Mouse (Mus musculus): ENCODE measurements around the gene Zdhhc1.

Zdhhc1 gene

DNA sequence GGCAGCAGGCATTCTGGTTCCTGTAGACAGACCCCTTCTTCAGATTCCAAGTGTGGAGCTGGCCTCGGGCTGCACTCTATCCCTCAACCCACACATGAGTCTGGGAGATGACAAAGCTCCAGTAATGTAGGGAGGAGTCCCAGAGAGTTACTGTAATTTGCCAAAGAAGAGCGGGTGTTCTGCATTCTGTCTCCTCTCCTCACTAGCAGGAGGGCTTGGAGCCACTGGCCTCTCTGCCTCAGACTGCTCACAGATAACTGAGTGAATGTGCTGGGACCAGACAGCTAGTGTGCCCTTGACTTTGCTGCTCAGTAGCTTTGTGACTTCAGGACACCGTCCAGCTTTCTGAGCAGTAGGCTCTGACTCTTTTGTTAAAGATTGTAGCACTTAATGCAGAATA is 18.9 kb downstream of the Zdhhc1 start:
- ATAC-seq (ENCODE audit: low TSS enrichment), result no peak

DNA sequence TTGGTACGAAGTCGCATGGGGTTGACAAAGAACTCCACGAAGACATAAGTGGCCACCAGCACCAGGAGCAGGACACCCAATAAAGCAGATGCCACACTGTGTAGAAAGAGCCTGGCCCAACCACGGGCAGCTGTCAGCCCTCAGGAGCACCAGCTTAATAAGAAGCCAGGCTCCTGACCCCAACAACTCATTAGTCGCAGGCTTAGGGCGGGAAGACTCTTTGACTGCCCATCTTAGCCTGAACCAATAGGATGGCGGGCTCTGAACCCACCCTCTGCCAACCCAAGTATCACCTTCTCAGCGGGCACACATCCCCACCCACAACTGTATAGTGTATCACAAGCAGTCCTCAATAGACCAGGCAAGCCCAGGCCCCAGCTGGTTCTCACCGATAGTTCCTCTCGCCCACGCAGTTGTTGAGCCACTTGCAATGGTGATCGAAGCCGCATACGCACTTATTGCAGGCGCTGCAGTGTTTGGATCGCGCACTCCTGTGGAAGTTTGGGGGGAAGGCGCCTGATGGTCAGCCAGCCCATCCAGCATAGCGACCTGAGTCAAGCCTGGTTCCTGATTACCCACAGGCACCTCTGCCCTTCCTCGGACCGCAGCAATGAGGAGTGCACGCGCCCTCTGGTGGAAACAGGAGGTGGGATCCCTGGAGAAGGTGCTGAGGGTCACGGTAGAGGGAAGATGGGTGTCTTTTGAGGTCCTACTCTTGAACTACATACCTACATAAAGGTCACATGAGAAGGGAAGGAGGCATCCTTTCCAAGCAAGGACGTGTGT is 19.9 kb downstream of the Zdhhc1 start:
- ATAC-seq (ENCODE audit: low TSS enrichment), result no peak

DNA sequence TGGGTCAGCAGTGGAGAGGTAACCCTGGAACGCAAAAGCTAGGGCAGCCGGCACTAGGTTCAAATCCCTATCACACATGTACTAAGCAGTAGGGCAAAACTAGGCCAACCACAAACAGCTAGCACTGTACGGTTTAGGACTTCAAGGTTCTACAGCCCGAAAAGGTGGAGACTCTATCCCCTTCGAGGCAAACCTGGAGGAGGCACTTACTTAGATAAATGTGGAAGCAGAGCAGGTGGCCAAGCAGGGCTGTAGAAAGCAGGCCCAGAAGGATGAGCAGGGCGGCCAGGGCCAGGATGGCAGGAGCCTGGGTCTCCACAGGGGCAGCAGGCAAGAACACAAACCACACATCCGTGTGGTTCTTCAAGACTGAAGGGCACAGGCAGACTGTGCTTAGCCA is 20.5 kb downstream of the Zdhhc1 start:
- no peak for ATAC-seq (ENCODE audit: low TSS enrichment)

DNA sequence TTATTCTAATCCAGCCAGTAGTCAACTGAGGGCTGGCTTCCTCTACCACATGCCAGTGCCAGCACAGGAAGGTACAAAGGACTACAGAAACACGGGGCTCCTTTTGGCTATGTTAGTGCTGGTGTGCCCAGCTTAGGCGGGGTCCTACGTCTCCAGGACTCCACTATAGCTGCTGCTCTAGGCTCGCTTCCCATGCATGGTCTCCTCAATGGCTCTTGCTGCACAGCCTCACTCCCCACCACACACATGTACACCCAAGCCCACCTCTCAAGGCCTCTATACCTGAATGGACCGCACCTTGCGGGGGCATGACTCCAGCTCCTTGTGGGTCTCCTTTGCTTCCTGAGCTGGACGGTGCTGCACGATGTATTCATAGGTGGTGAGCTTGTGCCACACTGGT is 21.0 kb downstream of the Zdhhc1 start:
- ATAC-seq (ENCODE audit: low TSS enrichment), result no peak

DNA sequence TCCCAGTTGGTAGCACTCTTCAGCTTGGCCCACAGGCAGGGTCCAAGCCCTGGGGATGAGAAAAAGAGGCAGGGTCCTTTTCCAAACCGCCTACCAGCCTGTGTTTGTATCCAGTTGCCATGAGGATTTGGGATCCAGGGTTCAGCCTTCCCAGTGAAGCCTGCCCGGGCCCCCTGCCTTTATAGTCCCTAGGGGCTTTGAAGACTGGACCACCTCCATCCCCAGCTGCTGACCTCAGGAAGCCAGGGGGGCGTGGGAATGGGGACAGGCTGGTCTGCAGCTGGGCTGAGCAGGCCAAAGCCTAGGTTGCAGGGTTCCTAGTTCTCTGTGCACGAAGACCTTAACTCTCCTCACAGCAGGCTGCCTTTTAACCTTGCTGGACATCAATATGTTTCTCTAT is 21.4 kb downstream of the Zdhhc1 start:
- no peak for ATAC-seq (ENCODE audit: low TSS enrichment)

DNA sequence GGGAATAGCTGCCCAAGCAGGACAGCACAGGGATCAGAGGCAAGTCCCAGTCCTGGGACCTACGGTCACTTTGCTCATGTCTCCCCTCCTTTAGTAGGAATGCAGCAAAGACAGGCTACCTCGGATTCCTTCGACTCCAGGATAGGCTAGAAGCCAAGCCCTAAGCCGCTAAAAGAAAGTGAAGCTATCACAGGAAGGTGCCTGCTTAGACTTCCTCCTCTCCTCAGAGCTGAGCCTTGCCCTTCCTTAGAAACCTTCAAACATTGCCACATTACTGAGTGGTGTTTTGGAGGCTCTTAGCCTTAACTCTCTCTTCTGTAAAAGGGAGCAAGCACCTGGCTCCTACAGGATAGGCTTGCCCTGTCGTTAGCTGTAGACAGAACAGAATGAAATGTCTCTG is 22.0 kb downstream of the Zdhhc1 start:
- no peak for ATAC-seq (ENCODE audit: low TSS enrichment)

DNA sequence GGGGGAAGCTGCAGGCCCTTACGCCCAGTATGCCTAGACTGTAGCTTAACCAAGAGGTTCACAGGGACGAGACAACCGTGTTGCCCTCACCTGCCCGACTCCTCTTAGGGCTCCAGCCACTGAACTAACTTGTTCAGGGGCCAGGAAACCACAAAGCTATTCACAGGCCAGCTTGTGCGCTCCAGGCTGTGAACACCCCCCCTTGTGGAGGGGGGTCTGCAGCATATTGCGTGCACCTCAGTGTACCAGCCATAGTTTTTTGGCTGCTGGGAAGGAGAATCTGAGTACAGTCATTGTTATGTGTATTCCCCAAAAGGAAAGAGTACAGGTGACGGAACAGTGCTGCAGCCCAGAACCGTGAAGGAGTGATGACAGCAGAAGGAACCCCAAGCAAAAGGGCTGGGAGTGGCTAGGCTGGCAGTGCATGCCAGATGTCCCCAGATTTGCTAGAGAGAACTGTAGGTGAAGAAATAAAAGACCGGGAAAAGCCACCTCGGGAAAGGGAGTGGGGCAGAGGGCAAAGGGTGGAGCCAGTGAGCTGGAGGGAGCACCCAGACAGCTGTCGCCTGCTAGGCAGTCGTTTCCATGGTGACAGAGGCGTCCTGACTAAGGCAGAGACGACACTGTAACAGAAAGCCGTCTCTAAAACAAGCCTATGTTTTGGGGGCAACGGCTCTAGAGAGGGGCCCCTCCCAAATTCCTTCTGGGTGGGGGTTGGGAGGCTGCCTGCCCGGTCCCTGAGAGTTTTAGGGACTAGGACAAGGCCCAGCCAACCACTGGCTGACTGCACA is 22.7 kb downstream of the Zdhhc1 start:
- 0 out of 2 replicates have a peak, but pooled peaks have one; percentile 26 for ATAC-seq (ENCODE audit: low TSS enrichment)

DNA sequence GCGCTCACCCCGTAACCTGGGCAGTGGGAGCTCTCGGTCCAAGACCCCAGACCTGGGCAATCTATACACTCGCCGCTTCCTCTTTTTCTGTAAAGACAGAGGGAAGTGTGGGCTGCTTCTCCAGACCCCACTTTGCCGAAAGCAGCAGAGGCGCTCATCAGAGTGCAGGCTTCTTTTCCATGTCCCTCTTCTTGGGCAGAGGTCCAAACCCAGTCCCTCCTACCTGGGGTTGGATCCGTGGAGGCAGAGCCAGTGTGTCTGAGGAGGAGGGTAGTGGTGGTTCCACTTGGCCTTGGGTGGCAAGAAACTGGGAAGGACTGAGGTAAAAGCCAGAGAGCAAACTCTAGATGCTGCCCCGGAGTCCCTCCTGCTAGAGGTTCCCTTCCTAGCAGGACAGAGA is 23.7 kb downstream of the Zdhhc1 start:
- no peak for ATAC-seq (ENCODE audit: low TSS enrichment)

DNA sequence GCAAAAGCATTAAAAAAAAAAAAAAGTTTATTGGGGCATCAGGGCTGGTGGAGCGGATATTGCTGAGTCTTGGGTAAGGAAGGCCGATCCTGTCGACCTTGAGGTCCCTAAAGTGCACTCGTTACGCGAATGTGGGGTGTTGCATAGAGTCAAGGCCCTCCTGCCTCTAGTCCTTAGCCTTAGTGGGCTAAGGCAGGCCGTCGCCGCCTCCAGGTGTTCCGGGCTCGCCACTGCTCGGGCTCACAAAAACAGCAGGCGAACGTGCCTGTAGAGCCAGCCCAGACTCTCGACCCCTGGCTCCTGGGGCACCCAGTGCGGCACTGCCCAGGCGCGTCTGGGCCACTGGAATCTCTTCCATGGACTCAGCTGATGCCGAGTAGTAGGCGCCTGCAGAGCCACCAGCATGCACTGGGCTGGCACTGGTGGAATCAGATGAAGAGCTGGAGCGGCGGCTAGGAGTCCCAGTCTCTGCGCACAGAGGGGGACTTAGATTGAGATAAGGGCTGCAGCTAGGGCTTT is 24.2 kb downstream of the Zdhhc1 start:
- no peak for ATAC-seq (ENCODE audit: low TSS enrichment)

DNA sequence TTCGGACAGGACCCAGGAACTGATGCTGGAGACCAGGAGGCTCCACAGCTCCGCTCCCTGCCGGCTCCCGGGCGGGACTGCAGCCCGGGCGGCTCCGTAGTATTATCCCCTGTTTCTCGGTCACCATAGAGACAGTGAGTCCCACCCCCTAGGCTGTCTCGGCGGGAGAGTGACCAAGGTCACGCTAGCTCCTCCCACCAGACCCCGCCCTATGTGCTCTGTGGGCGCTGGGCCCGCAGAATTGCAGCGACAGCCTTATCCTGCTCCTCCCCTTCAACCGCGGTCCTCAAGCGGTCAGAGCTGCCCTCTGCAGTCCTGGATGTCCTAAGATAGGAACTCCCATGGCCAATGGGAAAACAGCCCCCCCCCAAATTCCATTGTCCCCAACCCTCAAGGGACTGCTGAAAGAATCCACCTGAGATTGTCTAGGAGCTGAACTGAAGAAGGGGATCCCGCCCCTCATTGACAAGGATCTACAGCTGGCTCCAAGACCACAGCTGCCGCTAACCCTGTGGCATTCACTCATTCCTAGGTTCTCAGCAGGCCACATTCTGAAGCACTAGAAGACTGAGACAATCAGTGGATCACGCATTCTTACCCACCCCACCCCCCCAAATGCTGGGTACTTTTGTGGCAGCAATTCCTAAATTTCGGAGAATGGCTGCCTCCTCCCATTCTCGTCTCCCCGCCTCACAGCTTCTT is 25.2 kb downstream of the Zdhhc1 start, which contains the start of gene Tppp3:
Gene Tppp3 (minus strand): TSS at position 213 of the 702 bp plus-strand sequence.
- ATAC-seq (ENCODE audit: low TSS enrichment), result peak; percentile 66

DNA sequence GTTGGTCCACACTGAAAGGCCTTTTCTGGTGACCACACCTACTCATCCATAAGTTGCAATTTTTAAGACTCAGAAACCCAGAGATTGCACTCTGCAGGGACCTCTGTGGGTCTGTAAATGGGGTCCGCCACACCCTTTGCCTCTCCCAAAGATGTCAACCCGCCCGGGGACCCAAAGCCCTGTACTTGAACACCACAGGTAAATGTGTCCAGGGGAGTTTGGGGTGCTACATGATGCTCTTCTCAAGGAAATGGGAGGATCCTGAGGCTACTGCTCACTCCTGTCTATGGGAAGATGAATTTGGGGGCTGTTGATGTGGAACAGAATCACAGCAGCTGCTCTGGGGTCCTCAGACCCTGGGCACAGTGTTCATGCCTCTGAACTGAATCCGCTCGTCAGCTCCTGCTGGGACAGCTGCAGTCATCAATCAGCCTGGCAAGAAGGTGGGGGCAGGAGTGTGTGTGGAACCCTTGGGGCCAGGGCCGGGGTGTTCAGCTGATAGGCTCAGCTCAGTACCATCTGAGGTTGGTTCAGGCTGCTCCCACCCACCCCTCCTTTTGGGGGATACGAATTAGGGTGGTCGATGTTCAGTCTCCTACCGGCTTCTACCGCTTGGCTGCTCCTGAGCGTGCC is 25.9 kb downstream of the Zdhhc1 start:
- no peak for ATAC-seq (ENCODE audit: low TSS enrichment)

DNA sequence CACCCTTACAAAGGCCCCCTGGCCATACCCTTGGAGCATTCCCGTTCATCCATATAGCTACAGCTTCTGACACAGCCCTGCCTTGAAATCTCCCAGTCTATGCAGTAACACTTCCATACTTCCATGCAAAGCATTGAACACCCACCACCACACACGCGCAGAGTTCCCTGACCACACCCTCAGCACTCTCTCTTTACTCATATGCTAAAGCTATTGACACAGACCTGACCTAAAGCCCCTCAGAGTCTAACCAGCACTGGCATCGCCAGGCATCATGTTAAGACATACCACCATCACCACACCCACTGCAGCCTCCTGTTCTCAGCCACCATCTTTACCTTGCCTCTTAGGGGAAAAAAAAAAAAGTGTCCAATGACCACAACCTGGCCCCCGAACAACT is 26.4 kb downstream of the Zdhhc1 start:
- no peak for ATAC-seq (ENCODE audit: low TSS enrichment)

DNA sequence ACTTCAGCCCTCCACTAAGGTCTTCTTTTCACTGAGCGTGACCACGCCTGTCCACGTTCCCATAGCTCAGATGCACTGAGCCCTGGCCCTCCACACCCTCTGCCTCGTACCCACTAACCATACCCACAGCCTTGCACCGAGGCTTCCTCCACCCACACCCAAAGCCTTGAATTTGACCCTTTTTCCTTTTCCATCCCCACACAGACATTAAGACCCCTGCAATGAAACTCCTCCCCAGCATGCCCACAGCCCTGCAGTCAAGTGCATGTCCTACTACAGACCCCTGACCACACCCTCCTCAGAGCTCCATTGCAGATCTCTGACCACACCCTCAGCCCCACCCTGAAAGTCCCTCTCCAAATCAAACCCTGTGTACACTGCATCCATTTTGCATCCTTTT is 26.9 kb downstream of the Zdhhc1 start:
- no peak for ATAC-seq (ENCODE audit: low TSS enrichment)

DNA sequence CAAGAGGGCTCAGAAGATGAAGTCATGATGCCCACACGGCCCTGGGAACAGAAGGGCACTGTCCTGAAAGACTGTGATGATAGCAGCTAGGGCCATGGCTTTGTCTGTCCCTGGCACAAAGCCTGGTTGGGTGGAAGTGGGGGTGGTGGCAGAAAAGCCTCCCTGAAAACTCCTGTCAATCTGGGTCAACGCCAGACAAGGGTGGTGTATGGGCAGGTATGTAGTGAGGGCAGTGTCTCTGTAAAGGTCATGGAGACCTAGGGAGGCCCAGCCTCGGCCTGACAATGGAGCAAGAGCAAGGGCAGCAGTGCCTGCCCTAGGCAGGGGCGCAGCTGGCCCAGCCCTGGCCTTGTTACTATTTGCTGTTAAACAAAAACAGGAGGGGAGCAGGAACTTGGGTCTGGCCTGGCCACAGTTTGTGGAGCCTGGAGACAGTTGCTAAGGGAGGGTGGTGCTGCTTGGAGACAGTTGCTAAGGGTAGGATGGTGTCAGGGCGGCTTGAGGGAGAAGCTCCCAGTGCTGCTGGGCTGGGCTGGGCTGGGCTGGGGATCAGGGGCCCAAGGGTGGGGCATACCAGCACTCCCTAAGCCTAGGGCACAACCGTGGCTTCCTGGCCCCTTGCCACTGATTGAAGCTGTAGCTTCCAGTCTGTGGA is 27.5 kb downstream of the Zdhhc1 start:
- ATAC-seq (ENCODE audit: low TSS enrichment), result peak; percentile 39

DNA sequence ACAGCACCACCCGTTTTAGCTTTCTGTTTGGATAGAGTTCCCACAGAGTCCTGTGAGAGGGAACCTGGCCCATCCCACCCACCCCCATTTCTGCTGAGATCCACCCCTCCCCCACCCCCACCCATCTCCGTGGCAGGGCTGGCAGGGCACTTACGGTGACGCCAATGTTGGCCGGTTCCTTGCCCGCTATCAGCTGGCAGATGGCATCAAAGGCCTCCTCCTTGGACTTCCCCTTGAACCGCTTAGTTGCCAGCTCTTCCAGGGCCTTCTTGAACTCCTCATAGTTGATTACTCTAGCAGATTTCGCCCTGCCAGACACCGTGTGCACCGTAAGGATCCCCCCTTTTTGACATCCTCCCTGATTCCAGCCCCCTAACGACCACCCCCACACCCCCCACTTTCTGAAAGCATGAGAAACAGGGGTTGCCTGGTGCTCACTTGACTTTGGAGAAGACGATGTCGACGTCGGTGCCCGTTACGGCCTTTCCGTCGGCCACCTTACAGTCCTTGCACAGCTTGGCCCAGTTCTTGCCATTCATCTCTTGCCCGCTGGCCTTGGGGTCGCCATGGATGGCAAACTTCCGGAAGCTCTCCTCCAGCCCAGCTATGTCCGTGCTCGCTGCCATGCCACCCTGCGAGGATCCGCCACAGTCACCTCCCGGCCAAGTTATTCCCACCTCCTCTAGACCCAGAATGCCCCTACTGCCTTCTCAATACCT is 28.5 kb downstream of the Zdhhc1 start:
- ATAC-seq (ENCODE audit: low TSS enrichment), result no peak

DNA sequence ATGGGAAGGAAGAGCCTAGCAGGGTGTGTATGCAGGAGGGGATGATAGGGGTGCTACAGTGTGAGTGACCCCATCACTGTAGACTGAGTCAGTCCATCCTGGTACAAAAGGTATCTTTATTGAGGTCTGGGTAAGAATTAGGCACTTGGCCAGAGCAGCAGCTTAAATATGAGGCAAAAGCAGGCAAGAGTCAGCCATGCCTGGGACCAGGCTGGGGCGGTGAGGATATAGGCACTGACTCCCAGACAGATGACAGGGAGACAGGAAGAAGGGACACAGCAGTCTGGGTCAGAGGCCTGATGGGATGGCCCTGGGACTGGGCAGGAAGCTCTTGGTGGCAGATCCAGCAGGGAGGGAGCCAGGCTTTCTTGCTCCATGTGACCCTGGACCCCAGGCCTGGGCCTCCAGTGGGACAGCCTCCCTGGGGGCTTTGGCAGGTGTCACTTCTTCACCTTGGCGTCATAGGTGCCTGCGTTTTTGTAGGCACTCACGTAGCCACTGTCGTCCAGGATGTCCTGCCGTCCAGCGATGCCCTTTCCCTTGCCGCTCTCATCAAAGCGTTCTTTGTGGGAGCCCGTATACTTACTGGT is 29.2 kb downstream of the Zdhhc1 start:
- ATAC-seq (ENCODE audit: low TSS enrichment), result no peak

DNA sequence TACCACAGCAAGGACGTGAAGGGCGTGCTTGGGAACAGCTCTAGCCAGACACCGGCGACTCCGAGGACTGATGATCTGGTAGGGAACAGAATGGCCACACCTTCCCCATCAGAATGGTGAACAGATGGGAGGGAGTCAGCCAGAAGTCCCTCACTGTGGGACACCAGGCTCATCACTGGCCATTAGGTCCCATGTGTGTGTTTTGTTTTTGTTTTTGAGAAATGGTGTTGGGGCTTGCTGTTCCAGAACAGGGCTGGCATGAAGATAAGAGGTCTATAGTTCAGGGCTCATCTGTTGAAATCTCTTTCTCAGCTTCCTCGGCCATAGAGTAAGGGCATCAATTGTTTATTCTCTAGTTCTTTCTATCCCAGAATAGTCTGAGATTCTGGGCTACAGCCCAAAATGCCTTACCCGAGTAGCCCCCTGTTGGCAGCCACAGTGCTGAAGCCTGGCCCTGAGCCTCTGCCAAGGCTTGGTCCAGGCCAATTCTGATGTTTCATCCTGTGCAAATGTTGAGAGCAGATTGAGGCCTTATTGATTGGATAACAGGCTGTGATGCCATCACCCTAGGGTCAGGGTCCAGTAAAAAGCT is 29.9 kb downstream of the Zdhhc1 start:
- peak; percentile 21; the same call in 1 of the 2 replicates for ATAC-seq (ENCODE audit: low TSS enrichment)

DNA sequence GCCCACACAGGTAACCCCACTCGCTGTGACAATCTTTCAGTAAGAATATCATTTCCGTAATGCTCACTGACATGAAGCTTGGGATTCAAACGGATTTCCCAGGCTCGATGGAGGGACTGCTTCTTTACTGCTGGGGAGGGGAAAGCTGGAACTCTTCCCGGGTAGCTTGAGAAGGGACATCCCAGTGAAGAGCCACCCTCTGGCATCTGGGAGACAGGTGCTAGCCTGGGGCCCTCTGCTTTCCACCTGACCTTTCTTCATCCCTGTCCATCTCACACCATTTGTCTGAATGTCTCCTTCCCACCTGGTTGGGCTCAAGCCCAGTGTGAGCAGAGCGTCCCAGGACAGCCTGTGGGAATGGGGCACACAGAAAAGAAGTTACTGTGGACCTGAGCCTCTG is 30.5 kb downstream of the Zdhhc1 start:
- no peak for ATAC-seq (ENCODE audit: low TSS enrichment)

DNA sequence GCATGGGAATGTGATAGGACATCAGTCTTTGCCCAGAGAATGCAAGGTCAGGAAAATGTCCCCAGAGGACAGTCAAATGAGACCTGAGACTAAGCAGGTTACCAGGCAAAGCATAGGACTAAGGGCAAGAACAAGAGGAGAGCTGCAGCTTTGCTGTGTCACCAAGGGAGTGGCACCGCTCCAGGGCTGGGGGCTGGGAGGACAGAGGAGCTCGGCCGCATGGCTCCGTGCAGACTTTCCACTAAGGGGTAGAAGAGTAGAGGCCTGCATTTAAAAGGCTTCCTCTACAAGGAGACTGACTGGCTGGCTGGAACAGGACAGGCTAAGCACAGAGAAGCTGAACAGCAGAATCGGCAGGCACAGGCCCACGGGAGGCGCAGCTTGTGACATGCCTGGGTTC is 32.1 kb downstream of the Zdhhc1 start:
- ATAC-seq (ENCODE audit: low TSS enrichment), result no peak

Measured in frontal cortex, adult (tissue).